37 mouse cellular contexts compared by ENCODE assay signal in genomic region chr7:35467856-35468255, GRCm38 (mm10). TPM values are rescaled to one million over a fixed set of nuclear protein-coding genes. Genes with fewer than 3 reads are reported as not detected.
"Had no signal": no experiment of that assay in that cellular context is flagged by ENCODE, and none has a peak within 500 bp of the region (broad histone marks: within the 10 kb centered on the region; RNA-seq: fewer than 3 reads in every experiment).

No protein-coding gene starts in this region.

- H3K27ac ChIP-seq: heart, embryonic 10.5 days; hindbrain, embryonic 10.5 days; hindbrain, embryonic 12.5 days; hindbrain, embryonic 14.5 days; intestine, embryonic 15.5 days; kidney, embryonic 15.5 days; kidney, postnatal 0 days; limb, embryonic 10.5 days; limb, embryonic 12.5 days; liver, embryonic 13.5 days; liver, embryonic 15.5 days had no signal

- DNase-seq: gastrocnemius, postnatal 10 days; gastrocnemius, postnatal 25 days; heart, adult 18-20 months; heart, postnatal 10 days; heart, postnatal 4 days; kidney, adult 18-20 months; kidney, adult 8-10 months; kidney, postnatal 14 days; kidney, postnatal 36 days; layer of hippocampus, adult 9-11 months; layer of hippocampus, postnatal 36 days; liver; liver, embryonic 13.5 days; liver, postnatal 0 days had no signal

- H3K4me3 ChIP-seq: heart, embryonic 10.5 days; heart, embryonic 12.5 days; hindbrain, embryonic 10.5 days; hindbrain, embryonic 12.5 days; intestine, embryonic 15.5 days; kidney, embryonic 15.5 days; limb, embryonic 10.5 days; limb, embryonic 12.5 days; liver, embryonic 13.5 days; liver, embryonic 15.5 days had no signal

RNA-seq across cellular contexts. Expression of gene Slc7a9, which starts 19.3 kb away (rescaled TPM):
- total RNA-seq: gastrocnemius, adult 18-20 months; gastrocnemius, postnatal 10 days; gastrocnemius, postnatal 25 days; gastrocnemius, postnatal 4 days; granulocyte monocyte progenitor cell, adult 5-6 weeks; heart, adult 18-20 months; heart, adult 8-10 months; heart, postnatal 10 days; heart, postnatal 25 days; heart, postnatal 4 days; layer of hippocampus, adult 18-20 months; layer of hippocampus, adult 8-10 months; layer of hippocampus, postnatal 14 days; layer of hippocampus, postnatal 36 days; left cerebral cortex, adult 18-20 months; left cerebral cortex, adult 8-10 months; left cerebral cortex, postnatal 10 days; left cerebral cortex, postnatal 25 days had no signal
